Mouse (Mus musculus): ENCODE measurements at regions not wholly inside any gene's neighbourhood (a gene's known extent, or its start where the extent isn't known, plus 50 kb on each side); places are given as distances from the start of the nearest gene placed in this dataset.

DNA sequence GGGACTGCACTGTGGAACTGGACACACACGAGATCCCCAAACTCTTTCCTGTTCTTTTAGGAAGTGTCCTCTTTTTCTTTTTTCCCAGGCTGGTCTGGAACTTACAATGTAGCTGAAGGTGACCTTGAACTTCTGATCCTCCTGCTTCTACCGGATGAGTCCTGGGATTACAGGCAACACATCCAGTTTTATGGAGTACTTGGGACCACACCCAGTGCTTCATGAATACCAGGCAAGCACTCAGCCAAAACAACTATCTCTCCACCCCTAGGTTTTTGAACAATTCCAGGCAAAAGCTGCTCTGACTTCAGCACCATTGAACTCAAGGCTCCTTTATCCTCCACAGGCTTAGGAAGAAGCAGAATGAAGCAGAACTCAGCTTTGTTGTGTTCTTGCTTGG, 79.7 kb downstream of the Spesp1 start:
- TF ChIP-seq CTCF (IDR thresholded peaks at IDR 0.05; ENCODE audit: control insufficient read depth, insufficient read depth, insufficient read length), result no peak
- TF ChIP-seq USF1 (IDR thresholded peaks at IDR 0.05; ENCODE audit: low read depth), result no peak
